Mouse (Mus musculus) MEL (cell line): ENCODE measurements around the gene H2afj.

Source experiments
- CTCF ChIP-seq, 3 experiments: IDR thresholded peaks in 2 of 3; conservative IDR thresholded peaks in 1 of 3; 2 replicates each; pipeline ENCODE4 v1.5.1; 2011 to 2012; ENCODE audit warnings: low read length in 3 of 3, low read depth in 2 of 3, mild to moderate bottlenecking in 2 of 3, improper control_type of control experiment in 1 of 3, inconsistent platforms in 1 of 3, mixed read lengths in 1 of 3, moderate library complexity in 1 of 3; ENCODE audit not compliant: control insufficient read depth in 1 of 3, insufficient read depth in 1 of 3, poor library complexity in 1 of 3, severe bottlenecking in 1 of 3
- EP300 ChIP-seq, 2 experiments: IDR thresholded peaks; 2 replicates each; pipeline ENCODE4 v1.6.1; 2011; ENCODE audit warnings: improper control_type of control experiment in 2 of 2, low read length in 2 of 2, low read depth in 1 of 2, mild to moderate bottlenecking in 1 of 2
- NELFE ChIP-seq: IDR thresholded peaks from 2 replicates; pipeline ENCODE4 v1.6.1; 2011; ENCODE audit warnings: low read depth, low read length, improper control_type of control experiment
- RAD21 ChIP-seq: IDR thresholded peaks from 2 replicates; pipeline ENCODE4 v1.6.1; 2011; ENCODE audit warnings: mild to moderate bottlenecking, low read depth, low read length, improper control_type of control experiment
- ZC3H11A ChIP-seq: IDR thresholded peaks from 2 replicates; pipeline ENCODE4 v1.6.1; 2012; ENCODE audit warnings: low read depth, mild to moderate bottlenecking, inconsistent platforms, low read length, improper control_type of control experiment

GRCm38 (mm10) chr6:136782761-136783160 is 25.3 kb upstream of the H2afj start:
- no peak for TF ChIP-seq EP300 (IDR thresholded peaks at IDR 0.05; ENCODE audit: low read depth in 1 of 2, low read length in 2 of 2)
- TF ChIP-seq RAD21 = no peak
- TF ChIP-seq ZC3H11A = no peak
- TF ChIP-seq NELFE = no peak
- TF ChIP-seq CTCF (IDR thresholded peaks at IDR 0.05 in 2 of 3, conservative IDR thresholded peaks at IDR 0.05 in 1 of 3; ENCODE audit: control insufficient read depth in 1 of 3, insufficient read depth in 1 of 3, low read depth in 2 of 3, low read length in 3 of 3, poor library complexity in 1 of 3, severe bottlenecking in 1 of 3) = no peak
